Mouse (Mus musculus) embryonic facial prominence, embryonic 11.5 days (tissue): Measurements from ENCODE around the gene Gm12248. TPM values are rescaled to one million over a fixed set of nuclear protein-coding genes. Genes with fewer than 3 reads are reported as not detected.

ENCODE experiments used
- ATAC-seq: fragments of 200-750 bp; cut with Nextera tagmentation; replicated peaks from 2 replicates; pipeline ENCODE4 v1.8.0; 2017; ENCODE audit warnings: low read depth; ENCODE audit not compliant: insufficient number of reproducible peaks, low FRiP score, low TSS enrichment
- DNase-seq: peaks from one replicate; pipeline ENCODE4 v3.0.0-alpha.2; 2015; ENCODE audit warnings: low spot score
- H3K27ac ChIP-seq: fragments of 300-500 bp; sonication (generic); replicated peaks from 2 replicates; pipeline ENCODE4 v1.5.1; 2014; ENCODE audit warnings: mild to moderate bottlenecking, low read depth, low read length, control low read depth
- H3K27me3 ChIP-seq: fragments of 300-500 bp; sonication (generic); 2 replicates; pipeline ENCODE4 v1.6.1; 2014; ENCODE audit warnings: mild to moderate bottlenecking, low read length, moderate library complexity, mixed read lengths; ENCODE audit not compliant: control insufficient read depth, insufficient read depth
- H3K36me3 ChIP-seq: fragments of 300-500 bp; sonication (generic); replicated peaks from 2 replicates; pipeline ENCODE4 v1.6.1; 2014; ENCODE audit warnings: low read depth, mild to moderate bottlenecking, low read length, moderate library complexity, mixed read lengths; ENCODE audit not compliant: control insufficient read depth, insufficient read depth
- H3K4me1 ChIP-seq: fragments of 300-500 bp; sonication (generic); 2 replicates; pipeline ENCODE4 v1.6.1; 2014; ENCODE audit warnings: low read length, mixed read lengths; ENCODE audit not compliant: control insufficient read depth, insufficient read depth
- H3K4me2 ChIP-seq: fragments of 300-500 bp; sonication (generic); 2 replicates; pipeline ENCODE4 v1.6.1; 2014; ENCODE audit warnings: low read depth, mild to moderate bottlenecking, control low read depth, low read length, moderate library complexity
- H3K4me3 ChIP-seq: fragments of 300-500 bp; sonication (generic); 2 replicates; pipeline ENCODE4 v1.5.1; 2014; ENCODE audit warnings: low read depth, low read length, control low read depth
- H3K9ac ChIP-seq: fragments of 300-500 bp; sonication (generic); replicated peaks from 2 replicates; pipeline ENCODE4 v1.6.1; 2014; ENCODE audit warnings: mild to moderate bottlenecking, control low read depth, low read length
- H3K9me3 ChIP-seq: fragments of 300-500 bp; sonication (generic); replicated peaks from 2 replicates; pipeline ENCODE4 v1.6.1; 2016; ENCODE audit warnings: mild to moderate bottlenecking, low read length, inconsistent platforms, mixed read lengths; ENCODE audit not compliant: control insufficient read depth
- WGBS: fragments of 180-500 bp; shearing (Covaris S2); extraction: QIAGEN DNeasy Blood & Tissue Kit; methylation state at CpG from one replicate; pipeline ENCODE4 v1.1.7; 2014; 5-methylcytosine and 5-hydroxymethylcytosine counted together
- polyA plus RNA-seq: library from polyadenylated mRNA; unstranded; fragments of >200 nt; fragmentation: Nextera tagmentation; extraction: Ambion mirVana; gene quantifications from 2 replicates; pipeline ENCODE4 v1.2.1, GENCODE M21; 2014

The Gm12248 gene
- not detected in 2 replicates for polyA plus RNA-seq

- no peaks in the 10 kb centered on the region; the same call in 1 of the 2 replicates for H3K4me1 ChIP-seq
- H3K9me3 ChIP-seq, result no peaks in the 10 kb centered on the region
- H3K4me3 ChIP-seq, result no peak within 1 kb of the TSS
- no peaks in the 10 kb centered on the region for H3K27me3 ChIP-seq
- 19% methylated on average over 12 of the region's 12 CpGs for WGBS
- H3K9ac ChIP-seq, result no peak within 1 kb of the TSS; the same call in 1 of the 2 replicates
- ATAC-seq (peak; percentile 74; the same call in 1 of the 2 replicates), DNase-seq (peak; percentile 60)
- no peaks in the 10 kb centered on the region for H3K36me3 ChIP-seq
- H3K27ac ChIP-seq, result no peak within 1 kb of the TSS
- H3K4me2 ChIP-seq, result 0 out of 2 replicates have a peak within 1 kb of the TSS, but pooled peaks have one; percentile 2
Measured at GRCm38 (mm10) chr11:58093021-58093528, at the start of gene Gm12248. Gene Gm12248, minus strand, starts transcription at chr11:58093134.

GRCm38 (mm10) chr11:58139466-58139865 is 46.5 kb upstream of the Gm12248 start:
- H3K4me1 ChIP-seq, result no peaks in the 10 kb centered on the region
- H3K9me3 ChIP-seq, result no peaks in the 10 kb centered on the region
- no peak overlapping the region for H3K9ac ChIP-seq
- DNase-seq (no peak), ATAC-seq (no peak)
- no peak overlapping the region for H3K27ac ChIP-seq
- WGBS, result 87% methylated on average over 3 of the region's 3 CpGs
- no peak overlapping the region for H3K4me3 ChIP-seq
- peaks cover 6% of the 10 kb centered on the region for H3K36me3 ChIP-seq
- H3K4me2 ChIP-seq, result no peak overlapping the region
- no peaks in the 10 kb centered on the region for H3K27me3 ChIP-seq

GRCm38 (mm10) chr11:58138821-58139220 is 45.9 kb upstream of the Gm12248 start:
- Histone ChIP-seq H3K27me3 (no peaks in the 10 kb centered on the region), H3K36me3 (peaks cover 6% of the 10 kb centered on the region), H3K9ac (no peak overlapping the region), H3K27ac (no peak overlapping the region), H3K4me2 (no peak overlapping the region), H3K4me3 (no peak overlapping the region), H3K9me3 (no peaks in the 10 kb centered on the region), H3K4me1 (no peaks in the 10 kb centered on the region)
- DNase-seq (no peak), ATAC-seq (no peak)
- 92% methylated on average over 11 of the region's 11 CpGs for WGBS

- Histone ChIP-seq H3K4me3 (no peak overlapping the region), H3K4me1 (no peaks in the 10 kb centered on the region), H3K27ac (no peak overlapping the region), H3K9ac (no peak overlapping the region), H3K4me2 (no peak overlapping the region), H3K9me3 (no peaks in the 10 kb centered on the region), H3K36me3 (peaks cover 6% of the 10 kb centered on the region), H3K27me3 (no peaks in the 10 kb centered on the region)
- DNase-seq (no peak), ATAC-seq (no peak)
- 93% methylated on average over 6 of the region's 6 CpGs for WGBS
Measured at GRCm38 (mm10) chr11:58136677-58137076, 43.7 kb upstream of the Gm12248 start.

- Histone ChIP-seq H3K27ac (no peak overlapping the region), H3K27me3 (no peaks in the 10 kb centered on the region), H3K36me3 (peaks cover 6% of the 10 kb centered on the region), H3K4me2 (no peak overlapping the region), H3K4me3 (no peak overlapping the region), H3K4me1 (no peaks in the 10 kb centered on the region), H3K9ac (no peak overlapping the region), H3K9me3 (no peaks in the 10 kb centered on the region)
- no peak for ATAC-seq
- DNase-seq, result no peak
Measured at GRCm38 (mm10) chr11:58135296-58135695, 42.4 kb upstream of the Gm12248 start.

- no peaks in the 10 kb centered on the region for H3K4me1 ChIP-seq
- no peak overlapping the region for H3K27ac ChIP-seq
- no peaks in the 10 kb centered on the region for H3K9me3 ChIP-seq
- no peak overlapping the region for H3K9ac ChIP-seq
- H3K27me3 ChIP-seq, result no peaks in the 10 kb centered on the region
- ATAC-seq (no peak), DNase-seq (no peak)
- H3K4me2 ChIP-seq, result no peak overlapping the region
- H3K4me3 ChIP-seq, result no peak overlapping the region
- peaks cover 6% of the 10 kb centered on the region for H3K36me3 ChIP-seq
Measured at GRCm38 (mm10) chr11:58134869-58135268, 41.9 kb upstream of the Gm12248 start.

GRCm38 (mm10) chr11:58132026-58132425 is 39.1 kb upstream of the Gm12248 start:
- ATAC-seq (no peak), DNase-seq (no peak)
- no peaks in the 10 kb centered on the region for H3K27me3 ChIP-seq
- no peak overlapping the region for H3K27ac ChIP-seq
- H3K9ac ChIP-seq, result no peak overlapping the region
- H3K4me1 ChIP-seq, result no peaks in the 10 kb centered on the region
- H3K9me3 ChIP-seq, result no peaks in the 10 kb centered on the region
- WGBS, result 91% methylated on average over 3 of the region's 3 CpGs
- no peak overlapping the region for H3K4me2 ChIP-seq
- no peak overlapping the region for H3K4me3 ChIP-seq
- H3K36me3 ChIP-seq, result peaks cover 3% of the 10 kb centered on the region

GRCm38 (mm10) chr11:58129302-58129843 is 36.4 kb upstream of the Gm12248 start:
- H3K4me2 ChIP-seq, result no peak overlapping the region
- no peaks in the 10 kb centered on the region for H3K27me3 ChIP-seq
- no peak overlapping the region for H3K27ac ChIP-seq
- WGBS, result 82% methylated on average over 6 of the region's 6 CpGs
- H3K4me1 ChIP-seq, result no peaks in the 10 kb centered on the region
- ATAC-seq (no peak), DNase-seq (no peak)
- no peak overlapping the region for H3K9ac ChIP-seq
- H3K36me3 ChIP-seq, result no peaks in the 10 kb centered on the region; the same call in none of the 2 replicates
- no peaks in the 10 kb centered on the region for H3K9me3 ChIP-seq
- H3K4me3 ChIP-seq, result no peak overlapping the region
